8 mouse cellular contexts compared by ENCODE assay signal in the genomic region with DNA sequence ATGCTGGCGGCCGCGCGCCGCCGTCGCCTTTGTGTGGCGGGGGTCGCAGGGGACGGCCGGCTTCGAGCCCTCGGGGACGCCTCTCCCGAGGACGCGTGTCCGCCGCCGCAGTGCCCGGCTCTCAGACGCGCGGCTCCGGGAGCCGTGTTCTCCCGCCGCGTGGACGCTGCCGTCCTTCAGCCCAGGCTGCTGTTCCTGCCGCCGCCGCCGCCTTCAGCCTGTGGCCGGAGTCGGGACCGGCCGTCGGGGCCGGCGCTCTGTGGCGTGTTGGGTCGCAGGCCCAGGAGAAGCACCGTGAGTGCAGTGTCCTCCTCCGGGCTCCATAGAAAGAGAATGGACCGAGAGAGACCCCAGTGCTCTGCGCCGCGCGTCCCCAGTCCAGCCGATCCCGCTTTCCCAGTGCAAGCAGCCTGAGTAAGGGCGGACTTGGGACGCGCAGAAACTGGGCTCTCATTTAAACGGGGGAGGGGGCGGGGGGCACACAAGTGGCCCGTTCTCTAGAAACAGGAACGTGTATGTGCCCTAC. TPM values are rescaled to one million over a fixed set of nuclear protein-coding genes. Genes with fewer than 3 reads are reported as not detected.
DNase-seq lines count a peak whose midpoint lies in the region; ATAC-seq and TF ChIP-seq lines count a peak whose summit lies in the region.

No protein-coding gene starts in this region.

- H3K79me2 ChIP-seq in heart, adult 2 months (replicated peaks; ENCODE audit: control insufficient read depth, insufficient read depth, low read length) = no peaks in the 10 kb centered on the region; the same call in 1 of the 2 replicates

- no peaks in the 10 kb centered on the region for H3K9me3 ChIP-seq in forebrain, postnatal 0 days (ENCODE audit: low read length)
- H3K9me3 ChIP-seq in hindbrain, embryonic 16.5 days (ENCODE audit: control insufficient read depth, low read length) = no peaks in the 10 kb centered on the region
- H3K9me3 ChIP-seq in megakaryocyte, embryonic 14.5 days = no peaks in the 10 kb centered on the region

- no peak; the same call in 1 of the 2 replicates for ATAC-seq in forebrain, postnatal 0 days
- ATAC-seq in hindbrain, embryonic 16.5 days = peak; percentile 40

- peak; percentile 37 for TF ChIP-seq CTCF in heart, adult 2 months (IDR thresholded peaks at IDR 0.05)
- TF ChIP-seq CTCF in cerebellum, adult 2 months (IDR thresholded peaks at IDR 0.05; ENCODE audit: borderline replicate concordance, insufficient read depth, low read depth, low read length) = no peak
- peak; percentile 13; the same call in 1 of the 2 replicates for TF ChIP-seq CTCF in forebrain, postnatal 0 days (IDR thresholded peaks at IDR 0.05; ENCODE audit: low read depth)
- TF ChIP-seq CTCF in small intestine, adult 2 months (IDR thresholded peaks at IDR 0.05; ENCODE audit: extremely low read depth, insufficient read length, insufficient replicate concordance, low read depth, low read length) = no peak

- no peak for TF ChIP-seq EP300 in heart, adult 2 months (IDR thresholded peaks at IDR 0.05; ENCODE audit: insufficient read depth, low read depth, low read length)

- peak overlapping the region; percentile 92 for H3K4me3 ChIP-seq in heart, adult 2 months
- peak overlapping the region; percentile 75 for H3K4me3 ChIP-seq in cerebellum, adult 2 months (replicated peaks; ENCODE audit: insufficient read depth, low read depth, low read length)
- H3K4me3 ChIP-seq in forebrain, postnatal 0 days (ENCODE audit: low read depth, low read length) = peak overlapping the region; percentile 81
- peak overlapping the region; percentile 66 for H3K4me3 ChIP-seq in hindbrain, embryonic 16.5 days (ENCODE audit: low read length)
- H3K4me3 ChIP-seq in megakaryocyte, embryonic 14.5 days (replicated peaks) = peak overlapping the region; percentile 95
- peak overlapping the region; percentile 97 for H3K4me3 ChIP-seq in small intestine, adult 2 months (ENCODE audit: low read depth, low read length)

- WGBS in heart, adult 2 months = under 1% methylated on average over 60 of the region's 60 CpGs
- WGBS in cerebellum, adult 2 months = under 1% methylated on average over 60 of the region's 60 CpGs
- 1% methylated on average over 49 of the region's 60 CpGs for WGBS in forebrain, postnatal 0 days
- under 1% methylated on average over 34 of the region's 60 CpGs for WGBS in hindbrain, embryonic 16.5 days
- under 1% methylated on average over 60 of the region's 60 CpGs for WGBS in small intestine, adult 2 months

- peak overlapping the region; percentile 80 for H3K9ac ChIP-seq in heart, adult 2 months (ENCODE audit: low read depth, low read length)
- H3K9ac ChIP-seq in forebrain, postnatal 0 days = peak overlapping the region; percentile 92
- peak overlapping the region; percentile 91 for H3K9ac ChIP-seq in hindbrain, embryonic 16.5 days (ENCODE audit: low read depth, low read length)

- TF ChIP-seq POLR2A in heart, adult 2 months (IDR thresholded peaks at IDR 0.05; ENCODE audit: insufficient read depth, low read depth, low read length) = no peak
- TF ChIP-seq POLR2A in cerebellum, adult 2 months (IDR thresholded peaks at IDR 0.05; ENCODE audit: borderline replicate concordance, insufficient read depth, low read length) = no peak
- no peak for TF ChIP-seq POLR2A in small intestine, adult 2 months (IDR thresholded peaks at IDR 0.05; ENCODE audit: low read depth, low read length)

- peak in 1 of 2 experiments; percentile 74 for DNase-seq in heart, adult 2 months
- DNase-seq in heart, adult 11 months = no peak
- peak; percentile 63 to 74 for DNase-seq in cerebellum, adult 2 months
- peak; percentile 64 for DNase-seq in forebrain, postnatal 0 days
- DNase-seq in left cerebral cortex, postnatal 10 days (ENCODE audit: extremely low spot score in 1 of 2, low spot score in 2 of 2) = peak; percentile 16 to 80

- intact Hi-C loops in heart, adult 2 months (cut with DNase I) = loop anchor here (5.0 to 10.0 kb wide), 4 partner anchors 71 to 579 kb away; a partner anchor contains a TSS
- intact Hi-C loops in left cerebral cortex, postnatal 10 days (cut with DNase I) = loop anchor here (10.0 kb wide), 1 partner anchor 359 kb away; a partner anchor contains a TSS

- peak overlapping the region; percentile 45 for H3K4me2 ChIP-seq in forebrain, postnatal 0 days (ENCODE audit: low read depth)
- peak overlapping the region; percentile 68 for H3K4me2 ChIP-seq in hindbrain, embryonic 16.5 days (ENCODE audit: low read length)

- H3K36me3 ChIP-seq in heart, adult 2 months (ENCODE audit: control insufficient read depth, insufficient read depth, low read length) = peaks cover 1% of the 10 kb centered on the region; the same call in 1 of the 2 replicates
- no peaks in the 10 kb centered on the region for H3K36me3 ChIP-seq in forebrain, postnatal 0 days (ENCODE audit: insufficient read depth)
- H3K36me3 ChIP-seq in hindbrain, embryonic 16.5 days (ENCODE audit: control insufficient read depth, insufficient read depth, low read length) = 0 out of 2 replicates have a peak, but pooled peaks cover under 1% of the 10 kb centered on the region
- peaks cover 1% of the 10 kb centered on the region for H3K36me3 ChIP-seq in megakaryocyte, embryonic 14.5 days (replicated peaks; ENCODE audit: low read length)
- H3K36me3 ChIP-seq in small intestine, adult 2 months (ENCODE audit: control insufficient read depth, insufficient read depth, low read length) = peaks cover 1% of the 10 kb centered on the region; the same call in 1 of the 2 replicates

- no peaks in the 10 kb centered on the region for H3K27me3 ChIP-seq in heart, adult 2 months (ENCODE audit: control insufficient read depth, insufficient read depth, low read length)
- no peaks in the 10 kb centered on the region for H3K27me3 ChIP-seq in cerebellum, adult 2 months (ENCODE audit: control insufficient read depth, insufficient read depth, low read length)
- no peaks in the 10 kb centered on the region for H3K27me3 ChIP-seq in forebrain, postnatal 0 days (ENCODE audit: insufficient read depth, low read length)
- H3K27me3 ChIP-seq in hindbrain, embryonic 16.5 days (replicated peaks; ENCODE audit: control insufficient read depth, insufficient read depth, low read length) = no peaks in the 10 kb centered on the region
- no peaks in the 10 kb centered on the region for H3K27me3 ChIP-seq in megakaryocyte, embryonic 14.5 days (replicated peaks)
- no peaks in the 10 kb centered on the region for H3K27me3 ChIP-seq in small intestine, adult 2 months (ENCODE audit: control insufficient read depth, insufficient read depth, low read length)

- H3K27ac ChIP-seq in heart, adult 2 months = peak overlapping the region; percentile 79
- H3K27ac ChIP-seq in cerebellum, adult 2 months (ENCODE audit: insufficient read depth, low read length) = no peak overlapping the region
- peak overlapping the region; percentile 98 for H3K27ac ChIP-seq in forebrain, postnatal 0 days (ENCODE audit: low read depth, low read length)
- H3K27ac ChIP-seq in hindbrain, embryonic 16.5 days (ENCODE audit: low read depth, low read length) = peak overlapping the region; percentile 99
- peak overlapping the region; percentile 68; the same call in 1 of the 2 replicates for H3K27ac ChIP-seq in small intestine, adult 2 months (ENCODE audit: insufficient read depth, low read depth, low read length)

- H3K4me1 ChIP-seq in heart, adult 2 months (ENCODE audit: control insufficient read depth, insufficient read depth, low read length) = peaks cover 3% of the 10 kb centered on the region; the same call in 1 of the 2 replicates
- no peaks in the 10 kb centered on the region; the same call in 1 of the 2 replicates for H3K4me1 ChIP-seq in cerebellum, adult 2 months (ENCODE audit: control insufficient read depth, insufficient read depth, low read length)
- peaks cover 13% of the 10 kb centered on the region for H3K4me1 ChIP-seq in forebrain, postnatal 0 days (ENCODE audit: insufficient read depth)
- peaks cover 17% of the 10 kb centered on the region for H3K4me1 ChIP-seq in hindbrain, embryonic 16.5 days (ENCODE audit: control insufficient read depth, insufficient read depth, low read depth, low read length)
- H3K4me1 ChIP-seq in megakaryocyte, embryonic 14.5 days = peaks cover 43% of the 10 kb centered on the region
- H3K4me1 ChIP-seq in small intestine, adult 2 months (ENCODE audit: control insufficient read depth, insufficient read depth, insufficient read length, low read length) = peaks cover 4% of the 10 kb centered on the region; the same call in 1 of the 2 replicates

RNA-seq across cellular contexts. Expression of a gene that starts 1.3 kb away (rescaled TPM):
- 10 to 100 TPM; 13.1 to 16.5 TPM for total RNA-seq in heart, adult 2 months (2021)
- 2.8 and 6.4 TPM in 2 replicates for polyA plus RNA-seq in heart, adult 2 months (2012; rRNA removed)
- 9.8 and 11.8 TPM in 2 replicates for polyA plus RNA-seq in cerebellum, adult 2 months (2012; rRNA removed)
- 50.8 and 54.0 TPM in 2 replicates for total RNA-seq in forebrain, postnatal 0 days (2014; rRNA removed)
- polyA plus RNA-seq in forebrain, postnatal 0 days (2015; fragmentation: Nextera tagmentation; extraction: Ambion mirVana) = 10.9 and 17.4 TPM in 2 replicates
- polyA plus RNA-seq in hindbrain, embryonic 16.5 days (2015; fragmentation: Nextera tagmentation; extraction: Ambion mirVana) = 22.6 and 25.4 TPM in 2 replicates
- 10 to 100 TPM; 33.7 to 34.6 TPM for total RNA-seq in left cerebral cortex, postnatal 10 days (2021)
- polyA plus RNA-seq in megakaryocyte, embryonic 14.5 days (2012; ENCODE audit: insufficient read depth, low replicate concordance) = 0.15 TPM in 1 of 2 replicates, not detected in the other
- 6.9 and 60.5 TPM in 2 replicates for polyA plus RNA-seq in small intestine, adult 2 months (2012; rRNA removed)

Comparison
In these comparisons a context has a peak if more than half of its experiments do, and no peak if none do; other contexts are left out.
1. CTCF ChIP-seq: peak in heart, adult 2 months (single experiment) and forebrain, postnatal 0 days (single experiment); none in cerebellum, adult 2 months (single experiment) and small intestine, adult 2 months (single experiment).
2. Peak in every context shown above with its lines, with median percentiles within 50 percentile points of each other: H3K4me3 ChIP-seq and H3K9ac ChIP-seq.